Mouse (Mus musculus): ENCODE measurements around the gene Speer4b. TPM values are rescaled to one million over a fixed set of nuclear protein-coding genes. Genes with fewer than 3 reads are reported as not detected.

Gene Speer4b
- polyA plus RNA-seq, 1 experiment, result not detected

DNA sequence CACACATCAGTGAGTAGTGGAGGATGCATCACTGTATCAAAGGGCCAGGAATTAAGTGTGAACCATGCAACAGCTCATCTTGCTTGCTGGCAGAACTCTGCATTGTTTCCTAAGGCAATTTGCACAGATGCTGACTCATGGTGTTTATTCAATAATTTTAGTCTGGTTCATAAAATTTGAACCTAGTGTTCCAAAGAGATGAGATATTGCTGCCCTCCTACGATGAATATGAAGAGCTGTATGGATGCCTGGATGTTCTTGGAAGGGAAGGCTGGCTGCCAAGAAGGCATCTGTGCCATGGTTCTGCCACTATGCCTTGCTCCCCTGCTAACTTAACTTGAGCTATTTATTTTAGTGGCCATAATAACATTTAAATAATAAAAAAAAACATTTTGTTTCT lies 44.3 kb downstream of the Speer4b start:
- peaks cover 6% of the 10 kb centered on the region; the same call in 1 of the 2 replicates for H3K9me3 ChIP-seq
- H3K4me3 ChIP-seq (replicated peaks), result no peak overlapping the region
- TF ChIP-seq GATA1 (IDR thresholded peaks at IDR 0.05; ENCODE audit: borderline replicate concordance, low read length) (no peak), FLI1 (IDR thresholded peaks at IDR 0.05; ENCODE audit: low read length) (no peak)
- no peaks in the 10 kb centered on the region for H3K4me1 ChIP-seq
- H3K36me3 ChIP-seq (replicated peaks; ENCODE audit: low read length), result no peaks in the 10 kb centered on the region
- no peaks in the 10 kb centered on the region for H3K27me3 ChIP-seq (replicated peaks)

- H3K4me3 ChIP-seq (replicated peaks), result no peak overlapping the region
- TF ChIP-seq FLI1 (IDR thresholded peaks at IDR 0.05; ENCODE audit: low read length) (no peak), GATA1 (IDR thresholded peaks at IDR 0.05; ENCODE audit: borderline replicate concordance, low read length) (no peak)
These were observed 46.9 kb downstream of the Speer4b start for GRCm38 (mm10) chr5:27454386-27454785.

DNA sequence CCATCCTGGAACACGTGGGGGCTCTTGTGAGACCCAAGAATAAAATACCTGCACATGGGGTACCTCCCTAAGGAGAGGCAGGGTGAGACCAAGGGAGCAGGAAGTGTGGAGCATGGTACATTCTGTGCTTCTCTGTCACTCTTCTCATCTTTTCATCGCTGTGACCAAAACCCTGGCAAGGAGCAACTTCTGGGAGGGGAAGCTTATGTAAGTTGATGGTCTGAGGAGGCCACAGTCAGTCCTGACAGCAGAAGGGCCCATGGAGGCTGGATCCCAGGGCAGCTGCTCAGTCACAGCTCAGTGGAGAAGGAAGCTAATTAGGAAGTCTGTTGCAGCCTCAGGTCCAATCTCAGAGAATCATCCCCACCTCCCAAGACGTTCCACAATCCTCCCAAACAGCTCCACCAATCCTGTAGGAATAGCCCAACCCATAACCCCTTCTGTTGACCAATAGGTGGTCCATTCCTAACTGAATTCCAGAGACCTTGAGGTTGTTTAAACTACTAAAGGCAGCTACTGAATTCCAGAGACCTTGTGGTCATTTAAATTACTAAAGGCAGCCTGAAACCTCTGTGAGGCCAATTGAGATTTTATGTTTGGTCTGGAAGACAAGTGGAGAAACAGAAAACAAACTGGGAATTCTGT lies 47.9 kb downstream of the Speer4b start:
- no peak for TF ChIP-seq GATA1 (IDR thresholded peaks at IDR 0.05; ENCODE audit: borderline replicate concordance, low read length)
- no peak for TF ChIP-seq FLI1 (IDR thresholded peaks at IDR 0.05; ENCODE audit: low read length)
- peaks cover 6% of the 10 kb centered on the region; the same call in 1 of the 2 replicates for H3K9me3 ChIP-seq
- H3K4me3 ChIP-seq (replicated peaks), result no peak overlapping the region
- no peaks in the 10 kb centered on the region for H3K4me1 ChIP-seq
- H3K36me3 ChIP-seq (replicated peaks; ENCODE audit: low read length), result no peaks in the 10 kb centered on the region
- no peaks in the 10 kb centered on the region for H3K27me3 ChIP-seq (replicated peaks)

More at GRCm38 (mm10) chr5:27454386-27454785, 46.9 kb downstream of the Speer4b start:
- H3K4me1 ChIP-seq, result no peaks in the 10 kb centered on the region
- H3K9me3 ChIP-seq, result peaks cover 6% of the 10 kb centered on the region; the same call in 1 of the 2 replicates
- H3K27me3 ChIP-seq (replicated peaks), result no peaks in the 10 kb centered on the region
- H3K36me3 ChIP-seq (replicated peaks; ENCODE audit: low read length), result no peaks in the 10 kb centered on the region

All from megakaryocyte, embryonic 14.5 days (primary cell).